Mouse (Mus musculus): Measurements from ENCODE around the gene Ptprd.

DNA sequence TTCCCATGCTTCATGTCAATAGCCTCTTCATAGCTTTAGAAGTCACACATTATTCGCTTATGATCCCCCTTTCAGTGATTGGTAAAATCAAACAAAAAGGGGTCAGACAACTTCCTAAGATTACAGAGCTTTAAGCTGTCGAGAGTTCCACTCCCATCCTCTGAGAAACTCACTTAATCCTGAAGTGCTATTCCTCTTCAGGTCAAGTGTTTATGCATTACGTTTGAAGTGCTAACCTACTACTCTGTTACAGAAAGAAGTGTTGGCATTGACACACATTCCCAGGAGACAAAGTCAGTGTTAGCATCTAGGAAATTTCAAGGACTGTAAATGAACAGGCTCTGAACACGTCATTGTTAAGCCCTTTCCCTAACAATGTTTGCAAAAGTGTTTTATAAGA, 1550.0 kb downstream of the Ptprd start:
- TF ChIP-seq CTCF (IDR thresholded peaks at IDR 0.05; ENCODE audit: low read depth), result no peak
- TF ChIP-seq EP300 (optimal IDR thresholded peaks at IDR 0.05), result no peak

Measured in stomach, postnatal 0 days (tissue).